Mouse (Mus musculus) myocyte (in vitro differentiated cells): ENCODE results near the gene C7. TPM values are rescaled to one million over a fixed set of nuclear protein-coding genes. Genes with fewer than 3 reads are reported as not detected.

ENCODE experiments used
- H3K27me3 ChIP-seq: one replicate; pipeline ENCODE4 v1.6.1; 2011; ENCODE audit not compliant: control insufficient read depth, insufficient read depth, insufficient read length
- H3K36me3 ChIP-seq: one replicate; pipeline ENCODE4 v1.6.1; 2011; ENCODE audit not compliant: control insufficient read depth, insufficient read depth
- H3K4me2 ChIP-seq: one replicate; pipeline ENCODE4 v1.6.1; 2011; ENCODE audit warnings: low read depth, control low read depth
- H3K4me3 ChIP-seq: one replicate; pipeline ENCODE4 v1.5.1; 2011; ENCODE audit warnings: mild to moderate bottlenecking, control low read depth, moderate library complexity
- H3K79me2 ChIP-seq: one replicate; pipeline ENCODE4 v1.6.1; 2011; ENCODE audit not compliant: control insufficient read depth, insufficient read depth
- H3ac ChIP-seq: one replicate; pipeline ENCODE4 v1.6.1; 2011; ENCODE audit not compliant: control insufficient read depth, insufficient read length
- CEBPB ChIP-seq: IDR thresholded peaks from 2 replicates; pipeline ENCODE4 v1.6.1; 2011; ENCODE audit warnings: mild to moderate bottlenecking, moderate library complexity; ENCODE audit not compliant: poor library complexity, insufficient read depth, severe bottlenecking
- MAX ChIP-seq: IDR thresholded peaks from one replicate; pipeline ENCODE4 v1.6.1; 2011; ENCODE audit warnings: low read depth, mild to moderate bottlenecking, control low read depth
- MYOD1 ChIP-seq, 3 experiments: IDR thresholded peaks; one replicate each; pipeline ENCODE4 v1.6.1; 2011; ENCODE audit warnings: control low read depth in 2 of 3, low read depth in 2 of 3, mild to moderate bottlenecking in 2 of 3, moderate library complexity in 1 of 3; ENCODE audit not compliant: insufficient read length in 2 of 3, control insufficient read depth in 1 of 3
- MYOG ChIP-seq, 3 experiments: IDR thresholded peaks; one replicate each; pipeline ENCODE4 v1.6.1; 2011; ENCODE audit warnings: control low read depth in 2 of 3, low read depth in 2 of 3, mild to moderate bottlenecking in 2 of 3; ENCODE audit not compliant: insufficient read length in 2 of 3, control insufficient read depth in 1 of 3, insufficient read depth in 1 of 3
- POLR2A ChIP-seq: IDR thresholded peaks from one replicate; pipeline ENCODE4 v1.6.1; 2011; ENCODE audit warnings: low read depth, mild to moderate bottlenecking, control low read depth, moderate library complexity; ENCODE audit not compliant: insufficient read length
- POLR2AphosphoS2 ChIP-seq: IDR thresholded peaks from one replicate; pipeline ENCODE4 v1.6.1; 2011; ENCODE audit warnings: low read depth, control low read depth; ENCODE audit not compliant: insufficient read length
- REST ChIP-seq: IDR thresholded peaks from one replicate; pipeline ENCODE4 v1.6.1; 2011; ENCODE audit warnings: mild to moderate bottlenecking, control low read depth, moderate library complexity; ENCODE audit not compliant: insufficient read depth, insufficient read length
- SRF ChIP-seq: IDR thresholded peaks from one replicate; pipeline ENCODE4 v1.6.1; 2011; ENCODE audit warnings: low read depth; ENCODE audit not compliant: control insufficient read depth, insufficient read length
- TCF12 ChIP-seq: IDR thresholded peaks from one replicate; pipeline ENCODE4 v1.6.1; 2011; ENCODE audit warnings: mild to moderate bottlenecking, control low read depth; ENCODE audit not compliant: poor library complexity, insufficient read depth, severe bottlenecking
- TCF3 ChIP-seq: IDR thresholded peaks from one replicate; pipeline ENCODE4 v1.6.1; 2011; ENCODE audit warnings: low read depth, control low read depth; ENCODE audit not compliant: insufficient read length
- USF1 ChIP-seq: IDR thresholded peaks from one replicate; pipeline ENCODE4 v1.6.1; 2011; ENCODE audit warnings: low read depth, mild to moderate bottlenecking, control low read depth, moderate library complexity
- polyA plus RNA-seq: library from polyadenylated mRNA; unstranded; fragments of >200 nt; fragmentation: generic; extraction: Trizol; gene quantifications from one replicate; pipeline ENCODE4 v1.2.1, GENCODE M21; 2012; ENCODE audit warnings: missing spikeins

C7 gene
- polyA plus RNA-seq, 1 experiment = not detected

DNA sequence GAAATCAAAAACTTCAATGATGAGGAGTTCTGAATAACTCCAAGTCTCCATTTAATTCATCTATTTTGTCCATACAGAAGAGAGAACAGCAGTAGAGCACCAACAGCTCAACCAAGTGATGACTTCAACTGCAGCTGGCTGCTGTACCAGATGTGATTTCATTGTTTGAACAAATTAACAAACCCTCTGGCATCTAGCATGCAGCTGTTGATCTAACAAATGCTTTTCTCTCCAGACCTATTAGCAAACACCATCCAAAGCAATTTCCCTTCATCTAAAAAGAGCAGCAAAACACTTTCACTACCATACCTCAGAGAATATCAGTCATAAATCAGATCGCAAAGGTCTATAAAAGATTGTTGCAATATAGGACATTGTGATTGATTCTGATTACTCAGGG, 90.2 kb downstream of the C7 start:
- TF ChIP-seq USF1 (no peak), SRF (no peak), MYOD1 (IDR thresholded peaks at IDR 0.05; ENCODE audit: control insufficient read depth in 1 of 3, insufficient read length in 2 of 3, low read depth in 2 of 3) (no peak), CEBPB (no peak), REST (no peak), POLR2A (no peak), TCF3 (no peak), TCF12 (no peak), MYOG (IDR thresholded peaks at IDR 0.05; ENCODE audit: control insufficient read depth in 1 of 3, insufficient read depth in 1 of 3, insufficient read length in 2 of 3, low read depth in 2 of 3) (no peak), POLR2AphosphoS2 (no peak), MAX (no peak)
- no peak overlapping the region for H3ac ChIP-seq
- no peaks in the 10 kb centered on the region for H3K36me3 ChIP-seq

More for the DNA sequence above, 90.2 kb downstream of the C7 start:
- Histone ChIP-seq H3K4me3 (no peak overlapping the region), H3K4me2 (no peak overlapping the region), H3K27me3 (no peaks in the 10 kb centered on the region), H3K79me2 (no peaks in the 10 kb centered on the region)

Other genes with a start within 250 kb of the C7 start
- not detected for gene Mroh2b, start 165.0 kb downstream of the C7 start, polyA plus RNA-seq
- 4.2 TPM for gene Card6, start 44.8 kb upstream of the C7 start, polyA plus RNA-seq
- 3,306 TPM for gene Rpl37, start 52.9 kb upstream of the C7 start, polyA plus RNA-seq
- gene Prkaa1, start 80.1 kb upstream of the C7 start, polyA plus RNA-seq = 14.9 TPM
- gene Ttc33, start 121.8 kb upstream of the C7 start, polyA plus RNA-seq = 17.8 TPM
- 0.95 TPM for gene Ptger4, start 180.4 kb upstream of the C7 start, polyA plus RNA-seq